Mouse (Mus musculus) midbrain, embryonic 15.5 days (tissue): ENCODE measurements around the gene Ppp1r3a. TPM values are rescaled to one million over a fixed set of nuclear protein-coding genes. Genes with fewer than 3 reads are reported as not detected.

Source experiments
- ATAC-seq: fragments of 200-750 bp; cut with Nextera tagmentation; replicated peaks from 2 replicates; pipeline ENCODE4 v1.8.0; 2017; ENCODE audit warnings: moderate TSS enrichment
- H3K27ac ChIP-seq: fragments of 300-500 bp; sonication (generic); 2 replicates; pipeline ENCODE4 v1.5.1; 2015; ENCODE audit warnings: mild to moderate bottlenecking, inconsistent platforms
- H3K27me3 ChIP-seq: fragments of 300-500 bp; sonication (generic); replicated peaks from 2 replicates; pipeline ENCODE4 v1.6.1; 2015; ENCODE audit warnings: inconsistent platforms
- H3K36me3 ChIP-seq: fragments of 300-500 bp; sonication (generic); replicated peaks from 2 replicates; pipeline ENCODE4 v1.6.1; 2015; ENCODE audit warnings: inconsistent platforms
- H3K4me1 ChIP-seq: fragments of 300-500 bp; sonication (generic); 2 replicates; pipeline ENCODE4 v1.6.1; 2015; ENCODE audit warnings: inconsistent platforms
- H3K4me2 ChIP-seq: fragments of 300-500 bp; sonication (generic); 2 replicates; pipeline ENCODE4 v1.6.1; 2015; ENCODE audit warnings: inconsistent platforms, mild to moderate bottlenecking, moderate library complexity
- H3K4me3 ChIP-seq: fragments of 300-500 bp; sonication (generic); 2 replicates; pipeline ENCODE4 v1.5.1; 2015; ENCODE audit warnings: mild to moderate bottlenecking, inconsistent platforms
- H3K9ac ChIP-seq: fragments of 300-500 bp; sonication (generic); 2 replicates; pipeline ENCODE4 v1.6.1; 2015; ENCODE audit warnings: mild to moderate bottlenecking, inconsistent platforms
- H3K9me3 ChIP-seq: fragments of 300-500 bp; sonication (generic); 2 replicates; pipeline ENCODE4 v1.6.1; 2016; ENCODE audit warnings: inconsistent platforms
- WGBS: fragments of 180-500 bp; shearing (Covaris S2); methylation state at CpG from one replicate; pipeline ENCODE4 v1.1.7; 2015; ENCODE audit warnings: mixed read lengths; 5-methylcytosine and 5-hydroxymethylcytosine counted together
- polyA plus RNA-seq: library from polyadenylated mRNA; unstranded; fragments of >200 nt; fragmentation: Nextera tagmentation; extraction: Ambion mirVana; gene quantifications from 2 replicates; pipeline ENCODE4 v1.2.1, GENCODE M21; 2015

Ppp1r3a gene
- polyA plus RNA-seq: 0.04 TPM in 1 of 2 replicates, not detected in the other

GRCm38 (mm10) chr6:14754901-14755591 is at the start of gene Ppp1r3a:
Gene Ppp1r3a, minus strand, starts transcription at chr6:14755274.
- no peak within 1 kb of the TSS for H3K4me3 ChIP-seq
- H3K27me3 ChIP-seq: no peaks in the 10 kb centered on the region
- no peaks in the 10 kb centered on the region for H3K9me3 ChIP-seq
- H3K36me3 ChIP-seq: no peaks in the 10 kb centered on the region
- 90% methylated on average over 7 of the region's 7 CpGs for WGBS
- no peak within 1 kb of the TSS for H3K9ac ChIP-seq
- no peak for ATAC-seq
- no peaks in the 10 kb centered on the region for H3K4me1 ChIP-seq
- no peak within 1 kb of the TSS for H3K27ac ChIP-seq
- no peak within 1 kb of the TSS for H3K4me2 ChIP-seq

GRCm38 (mm10) chr6:14787157-14787938 is 32.3 kb upstream of the Ppp1r3a start:
- H3K9me3 ChIP-seq: no peaks in the 10 kb centered on the region
- ATAC-seq: no peak
- no peaks in the 10 kb centered on the region for H3K36me3 ChIP-seq
- WGBS: 90% methylated on average over 1 of the region's 1 CpGs
- no peaks in the 10 kb centered on the region for H3K4me1 ChIP-seq
- no peak overlapping the region for H3K4me3 ChIP-seq
- no peak overlapping the region for H3K27ac ChIP-seq
- no peak overlapping the region for H3K9ac ChIP-seq
- H3K27me3 ChIP-seq: no peaks in the 10 kb centered on the region
- no peak overlapping the region for H3K4me2 ChIP-seq

DNA sequence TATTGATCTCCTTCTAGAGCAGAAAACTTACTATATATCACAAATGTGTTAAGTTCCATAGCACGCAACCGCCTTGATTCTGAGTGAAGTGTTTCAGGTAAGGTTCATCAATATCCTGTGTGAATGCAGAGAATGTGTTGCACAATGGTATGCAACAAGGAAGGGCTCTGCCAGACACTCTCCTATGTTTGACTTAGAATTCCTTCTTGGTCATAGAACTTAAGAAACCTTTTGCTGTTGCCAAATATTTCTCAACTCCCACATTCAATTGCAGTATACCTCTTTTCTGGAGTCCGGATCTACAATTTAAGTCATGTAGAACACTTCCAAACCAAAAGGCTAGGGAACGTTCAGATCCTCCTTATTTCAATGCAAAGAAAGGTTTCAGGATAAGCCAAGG is 22.8 kb upstream of the Ppp1r3a start:
- Histone ChIP-seq H3K4me2 (no peak overlapping the region), H3K9me3 (no peaks in the 10 kb centered on the region), H3K4me1 (no peaks in the 10 kb centered on the region), H3K36me3 (no peaks in the 10 kb centered on the region), H3K27me3 (no peaks in the 10 kb centered on the region), H3K4me3 (no peak overlapping the region), H3K27ac (no peak overlapping the region), H3K9ac (no peak overlapping the region)
- no peak for ATAC-seq
- 92% methylated on average over 4 of the region's 4 CpGs for WGBS

DNA sequence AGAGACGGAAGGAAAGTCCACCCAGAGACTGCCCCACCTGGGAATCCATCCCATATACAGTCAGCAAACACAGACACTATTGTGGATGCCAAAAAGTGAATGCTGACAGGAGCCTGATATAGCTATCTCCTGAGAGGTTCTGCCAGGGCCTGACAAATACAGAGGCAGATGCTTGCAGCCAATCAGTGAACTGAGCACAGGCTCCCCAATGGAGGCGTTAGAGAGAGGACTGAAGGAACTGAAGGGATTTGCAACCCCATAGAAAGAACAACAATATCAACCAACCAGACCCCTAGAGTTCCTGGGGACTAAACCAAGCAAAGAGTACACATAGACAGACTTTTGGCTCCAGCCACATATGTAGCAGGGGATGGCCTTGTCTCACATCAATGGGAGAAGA is 16.6 kb upstream of the Ppp1r3a start:
- ATAC-seq: no peak
- Histone ChIP-seq H3K27me3 (no peaks in the 10 kb centered on the region), H3K4me3 (no peak overlapping the region), H3K9me3 (no peaks in the 10 kb centered on the region), H3K27ac (no peak overlapping the region), H3K4me2 (no peak overlapping the region), H3K4me1 (no peaks in the 10 kb centered on the region), H3K36me3 (no peaks in the 10 kb centered on the region), H3K9ac (no peak overlapping the region)
- WGBS: 67% methylated on average over 2 of the region's 2 CpGs

GRCm38 (mm10) chr6:14757486-14757885 is 2.4 kb upstream of the Ppp1r3a start:
- Histone ChIP-seq H3K9me3 (no peaks in the 10 kb centered on the region), H3K4me1 (no peaks in the 10 kb centered on the region), H3K36me3 (no peaks in the 10 kb centered on the region), H3K27me3 (no peaks in the 10 kb centered on the region), H3K27ac (no peak overlapping the region), H3K4me3 (no peak overlapping the region), H3K9ac (no peak overlapping the region), H3K4me2 (no peak overlapping the region)
- WGBS: 59% methylated on average over 3 of the region's 3 CpGs
- ATAC-seq: no peak

DNA sequence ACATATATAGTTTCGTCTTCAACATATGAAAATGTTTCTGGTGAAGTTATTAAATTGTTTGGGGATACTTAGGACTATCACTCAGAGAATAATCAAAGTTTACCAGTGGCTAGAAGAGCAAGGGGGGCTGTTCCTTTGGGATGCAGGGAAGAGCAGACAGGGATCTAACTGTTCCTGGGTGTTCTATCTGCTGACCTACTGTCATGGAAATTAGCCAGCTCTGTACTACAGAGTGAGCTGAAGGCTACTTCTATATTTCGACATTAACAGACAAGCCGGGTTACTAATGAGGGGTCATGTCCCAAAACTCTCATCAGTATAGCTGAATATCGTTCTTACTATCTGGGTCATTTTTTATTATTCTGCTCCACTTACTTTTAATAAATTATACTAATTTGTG is 1.6 kb downstream of the Ppp1r3a start:
- Histone ChIP-seq H3K4me1 (no peaks in the 10 kb centered on the region), H3K9me3 (no peaks in the 10 kb centered on the region), H3K4me2 (no peak overlapping the region), H3K27me3 (no peaks in the 10 kb centered on the region), H3K36me3 (no peaks in the 10 kb centered on the region), H3K27ac (no peak overlapping the region), H3K9ac (no peak overlapping the region), H3K4me3 (no peak overlapping the region)
- 82% methylated on average over 4 of the region's 4 CpGs for WGBS
- no peak for ATAC-seq

GRCm38 (mm10) chr6:14752211-14752610 is 2.9 kb downstream of the Ppp1r3a start:
- Histone ChIP-seq H3K27me3 (no peaks in the 10 kb centered on the region), H3K9ac (no peak overlapping the region), H3K9me3 (no peaks in the 10 kb centered on the region), H3K27ac (no peak overlapping the region), H3K4me2 (no peak overlapping the region), H3K4me1 (no peaks in the 10 kb centered on the region), H3K36me3 (no peaks in the 10 kb centered on the region), H3K4me3 (no peak overlapping the region)
- WGBS: 68% methylated on average over 1 of the region's 1 CpGs
- ATAC-seq: no peak

GRCm38 (mm10) chr6:14747000-14747399 is 8.1 kb downstream of the Ppp1r3a start:
- WGBS: 79% methylated on average over 2 of the region's 2 CpGs
- H3K9me3 ChIP-seq: no peaks in the 10 kb centered on the region
- H3K9ac ChIP-seq: no peak overlapping the region
- H3K4me3 ChIP-seq: no peak overlapping the region
- no peak overlapping the region for H3K27ac ChIP-seq
- H3K27me3 ChIP-seq: no peaks in the 10 kb centered on the region
- H3K4me1 ChIP-seq: no peaks in the 10 kb centered on the region
- no peaks in the 10 kb centered on the region for H3K36me3 ChIP-seq
- no peak overlapping the region for H3K4me2 ChIP-seq
- ATAC-seq: no peak

DNA sequence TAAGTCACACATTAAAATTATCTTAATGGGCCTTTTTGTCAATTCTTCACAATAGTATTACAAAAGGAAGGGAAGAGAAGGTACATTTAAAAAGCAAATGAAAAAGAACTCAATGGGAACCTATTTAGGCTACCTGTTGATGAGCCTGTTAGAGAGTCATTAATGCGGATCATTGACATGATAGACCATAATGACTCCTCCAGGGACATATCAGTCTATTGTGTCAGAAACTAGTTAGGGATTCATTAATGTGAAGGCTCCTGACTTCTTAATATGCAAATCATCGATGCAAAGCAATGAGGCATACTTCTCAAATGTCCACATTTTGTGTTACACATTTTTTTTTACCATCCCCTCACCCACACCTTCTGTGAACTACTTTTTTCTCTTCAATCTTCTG is 19.1 kb downstream of the Ppp1r3a start:
- no peaks in the 10 kb centered on the region for H3K4me1 ChIP-seq
- no peak overlapping the region for H3K27ac ChIP-seq
- 82% methylated on average over 2 of the region's 2 CpGs for WGBS
- H3K4me2 ChIP-seq: no peak overlapping the region
- ATAC-seq: no peak
- H3K9me3 ChIP-seq: no peaks in the 10 kb centered on the region
- no peaks in the 10 kb centered on the region for H3K27me3 ChIP-seq
- no peak overlapping the region for H3K9ac ChIP-seq
- H3K36me3 ChIP-seq: no peaks in the 10 kb centered on the region
- no peak overlapping the region for H3K4me3 ChIP-seq

DNA sequence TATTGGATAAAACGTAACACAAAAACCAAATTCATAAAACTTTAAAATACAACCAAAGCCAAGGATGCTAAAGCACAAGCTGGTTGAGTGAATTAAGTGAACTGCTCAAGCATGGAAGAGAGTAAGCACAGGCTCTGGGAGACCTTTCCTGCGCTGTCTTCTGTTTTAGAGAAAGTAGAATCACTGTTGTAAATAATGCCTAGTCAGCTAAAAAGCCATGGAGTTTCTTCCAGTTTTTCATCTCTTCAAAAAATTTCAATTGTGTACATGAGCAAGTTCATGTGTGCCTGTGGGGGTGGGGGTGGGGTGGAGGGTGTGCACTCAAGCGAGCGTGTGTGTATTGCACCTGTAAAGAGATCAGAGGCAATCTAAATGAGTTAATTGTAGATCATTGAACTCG is 24.1 kb downstream of the Ppp1r3a start:
- Histone ChIP-seq H3K4me2 (no peak overlapping the region), H3K4me1 (no peaks in the 10 kb centered on the region), H3K27ac (no peak overlapping the region), H3K4me3 (no peak overlapping the region), H3K36me3 (no peaks in the 10 kb centered on the region), H3K9ac (no peak overlapping the region), H3K27me3 (no peaks in the 10 kb centered on the region), H3K9me3 (no peaks in the 10 kb centered on the region)
- ATAC-seq: no peak
- WGBS: 83% methylated on average over 5 of the region's 5 CpGs

DNA sequence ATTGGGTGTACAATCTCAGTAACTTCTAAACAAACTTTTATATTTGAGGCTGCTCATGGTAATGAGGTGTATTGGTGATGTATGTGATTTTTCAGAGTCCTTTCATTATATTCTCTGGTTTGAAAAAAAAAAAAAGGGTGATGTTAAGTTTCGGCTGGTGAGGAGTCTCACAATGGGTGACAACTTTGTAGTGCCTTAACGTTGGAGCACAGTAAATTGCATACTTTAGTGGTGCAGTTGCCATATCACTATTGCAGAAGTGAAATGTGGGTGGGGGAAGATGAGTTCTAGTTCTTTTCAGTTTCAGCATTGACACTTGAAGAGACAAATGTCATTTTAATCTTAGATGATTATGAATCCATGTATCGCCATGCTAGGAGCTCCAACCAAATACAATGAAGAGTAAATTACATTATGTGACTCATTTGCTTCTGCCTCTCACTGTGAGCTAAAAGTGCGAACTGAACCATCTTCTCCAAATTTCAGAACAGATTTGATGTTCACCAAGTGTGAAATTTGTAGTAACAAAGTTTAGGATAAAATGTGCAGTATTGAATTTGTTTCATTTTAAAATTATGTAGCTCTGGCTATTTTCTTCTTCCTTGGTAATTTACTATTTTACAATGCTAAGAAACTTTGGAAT is 34.2 kb downstream of the Ppp1r3a start:
- Histone ChIP-seq H3K36me3 (no peaks in the 10 kb centered on the region), H3K4me1 (no peaks in the 10 kb centered on the region), H3K27ac (no peak overlapping the region), H3K9me3 (no peaks in the 10 kb centered on the region), H3K9ac (no peak overlapping the region), H3K27me3 (no peaks in the 10 kb centered on the region), H3K4me2 (no peak overlapping the region), H3K4me3 (no peak overlapping the region)
- peak; percentile 56; the same call in 1 of the 2 replicates for ATAC-seq
- 70% methylated on average over 4 of the region's 4 CpGs for WGBS

DNA sequence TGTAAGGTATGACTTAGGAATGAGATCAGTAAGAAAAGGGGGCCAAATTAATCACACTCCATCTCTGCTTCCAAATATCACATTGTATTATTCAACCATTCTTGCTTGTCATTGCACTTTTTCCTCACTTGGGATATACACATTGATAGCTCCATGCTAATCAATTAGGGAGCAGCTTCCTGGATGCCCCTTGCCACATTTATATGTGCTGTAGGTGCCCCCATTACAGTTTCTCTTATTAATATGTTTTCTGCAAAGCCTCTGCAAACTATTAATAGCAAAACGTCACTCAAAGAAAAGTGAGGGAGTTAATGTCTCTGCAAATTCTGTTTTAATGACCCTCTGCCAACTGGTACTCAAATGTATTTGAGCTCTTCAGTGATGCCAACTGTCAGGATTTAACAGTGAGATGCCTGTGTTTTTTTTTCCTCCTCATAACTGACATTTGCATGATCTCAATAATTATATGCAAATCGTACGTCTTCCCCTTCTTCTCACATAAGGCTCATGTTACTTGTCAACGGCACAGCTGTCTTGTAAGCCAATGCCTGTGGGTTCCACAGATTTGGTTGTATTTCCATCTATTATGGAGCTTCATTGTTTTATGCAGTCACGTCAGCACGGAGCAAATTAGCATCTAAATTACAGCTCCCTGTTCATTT is 34.8 kb downstream of the Ppp1r3a start:
- H3K27ac ChIP-seq: no peak overlapping the region
- H3K27me3 ChIP-seq: no peaks in the 10 kb centered on the region
- no peak overlapping the region for H3K4me3 ChIP-seq
- no peak overlapping the region for H3K4me2 ChIP-seq
- H3K36me3 ChIP-seq: no peaks in the 10 kb centered on the region
- 42% methylated on average over 6 of the region's 6 CpGs for WGBS
- no peak overlapping the region for H3K9ac ChIP-seq
- peak; percentile 86; the same call in 1 of the 2 replicates for ATAC-seq
- no peaks in the 10 kb centered on the region for H3K9me3 ChIP-seq
- H3K4me1 ChIP-seq: no peaks in the 10 kb centered on the region
